Mouse (Mus musculus): ENCODE measurements around the gene Serp2. TPM values are rescaled to one million over a fixed set of nuclear protein-coding genes. Genes with fewer than 3 reads are reported as not detected.
"Not testable (repeated sequence)": the region's sequence is repeated elsewhere in the genome, so short reads cannot be mapped to it uniquely, and the experiment has no call there.

Gene Serp2
- total and polyA plus RNA-seq, 2 experiments from 2014 or later = 125 to 277 TPM

- Histone ChIP-seq H3K27ac (ENCODE audit: low read depth, low read length) (no peak overlapping the region), H3K27me3 (ENCODE audit: insufficient read depth, low read length) (no peaks in the 10 kb centered on the region), H3K4me3 (ENCODE audit: low read depth, low read length) (no peak overlapping the region), H3K4me1 (ENCODE audit: insufficient read depth) (peaks cover 4% of the 10 kb centered on the region; the same call in 1 of the 2 replicates), H3K9ac (no peak overlapping the region), H3K36me3 (ENCODE audit: insufficient read depth) (no peaks in the 10 kb centered on the region), H3K9me3 (ENCODE audit: low read length) (no peaks in the 10 kb centered on the region), H3K4me2 (ENCODE audit: low read depth) (no peak overlapping the region)
- ATAC-seq (no peak), DNase-seq (no peak)
- 72% methylated on average over 9 of the region's 9 CpGs for WGBS
- no peak for TF ChIP-seq CTCF (IDR thresholded peaks at IDR 0.05; ENCODE audit: low read depth)
These were observed 12.7 kb upstream of the Serp2 start for GRCm38 (mm10) chr14:76569271-76569961.

- Histone ChIP-seq H3K9me3 (ENCODE audit: low read length) (no peaks in the 10 kb centered on the region), H3K27ac (ENCODE audit: low read depth, low read length) (no peak overlapping the region), H3K9ac (no peak overlapping the region), H3K27me3 (ENCODE audit: insufficient read depth, low read length) (no peaks in the 10 kb centered on the region), H3K4me1 (ENCODE audit: insufficient read depth) (peaks cover 4% of the 10 kb centered on the region; the same call in 1 of the 2 replicates), H3K4me3 (ENCODE audit: low read depth, low read length) (no peak overlapping the region), H3K4me2 (ENCODE audit: low read depth) (no peak overlapping the region), H3K36me3 (ENCODE audit: insufficient read depth) (no peaks in the 10 kb centered on the region)
- no peak for TF ChIP-seq CTCF (IDR thresholded peaks at IDR 0.05; ENCODE audit: low read depth)
- no peak for ATAC-seq
- DNase-seq = no peak
- WGBS = 83% methylated on average over 9 of the region's 9 CpGs
These were observed 11.9 kb upstream of the Serp2 start for GRCm38 (mm10) chr14:76568548-76568947.

GRCm38 (mm10) chr14:76567280-76567679, 10.6 kb upstream of the Serp2 start:
- WGBS = 72% methylated on average over 1 of the region's 1 CpGs
- TF ChIP-seq CTCF (IDR thresholded peaks at IDR 0.05; ENCODE audit: low read depth) = no peak
- Histone ChIP-seq H3K27ac (ENCODE audit: low read depth, low read length) (no peak overlapping the region), H3K4me3 (ENCODE audit: low read depth, low read length) (no peak overlapping the region), H3K9ac (no peak overlapping the region), H3K4me2 (ENCODE audit: low read depth) (no peak overlapping the region), H3K36me3 (ENCODE audit: insufficient read depth) (no peaks in the 10 kb centered on the region), H3K4me1 (ENCODE audit: insufficient read depth) (peaks cover 4% of the 10 kb centered on the region; the same call in 1 of the 2 replicates), H3K27me3 (ENCODE audit: insufficient read depth, low read length) (no peaks in the 10 kb centered on the region), H3K9me3 (ENCODE audit: low read length) (no peaks in the 10 kb centered on the region)
- ATAC-seq = no peak
- DNase-seq = no peak

- Histone ChIP-seq H3K4me1 (ENCODE audit: insufficient read depth) (peaks cover 4% of the 10 kb centered on the region; the same call in 1 of the 2 replicates), H3K27ac (ENCODE audit: low read depth, low read length) (no peak overlapping the region), H3K9me3 (ENCODE audit: low read length) (no peaks in the 10 kb centered on the region), H3K9ac (no peak overlapping the region), H3K4me3 (ENCODE audit: low read depth, low read length) (no peak overlapping the region), H3K4me2 (ENCODE audit: low read depth) (no peak overlapping the region), H3K36me3 (ENCODE audit: insufficient read depth) (no peaks in the 10 kb centered on the region), H3K27me3 (ENCODE audit: insufficient read depth, low read length) (no peaks in the 10 kb centered on the region)
- 86% methylated on average over 8 of the region's 8 CpGs for WGBS
- no peak for TF ChIP-seq CTCF (IDR thresholded peaks at IDR 0.05; ENCODE audit: low read depth)
- ATAC-seq = no peak
- no peak for DNase-seq
These were observed 10.0 kb upstream of the Serp2 start for GRCm38 (mm10) chr14:76566711-76567110.

GRCm38 (mm10) chr14:76566193-76566592, 9.5 kb upstream of the Serp2 start:
- no peaks in the 10 kb centered on the region for H3K9me3 ChIP-seq (ENCODE audit: low read length)
- peaks cover 4% of the 10 kb centered on the region; the same call in 1 of the 2 replicates for H3K4me1 ChIP-seq (ENCODE audit: insufficient read depth)
- H3K27ac ChIP-seq (ENCODE audit: low read depth, low read length) = no peak overlapping the region
- TF ChIP-seq CTCF (IDR thresholded peaks at IDR 0.05; ENCODE audit: low read depth) = no peak
- 68% methylated on average over 4 of the region's 4 CpGs for WGBS
- no peak overlapping the region for H3K4me3 ChIP-seq (ENCODE audit: low read depth, low read length)
- H3K9ac ChIP-seq = no peak overlapping the region
- no peaks in the 10 kb centered on the region for H3K36me3 ChIP-seq (ENCODE audit: insufficient read depth)
- no peak overlapping the region for H3K4me2 ChIP-seq (ENCODE audit: low read depth)
- ATAC-seq (0 out of 2 replicates have a peak, but pooled peaks have one; percentile 12), DNase-seq (no peak)
- H3K27me3 ChIP-seq (ENCODE audit: insufficient read depth, low read length) = no peaks in the 10 kb centered on the region

- ATAC-seq = no peak
- H3K4me2 ChIP-seq (ENCODE audit: low read depth) = no peak overlapping the region
- H3K9ac ChIP-seq = no peak overlapping the region
- no peaks in the 10 kb centered on the region for H3K27me3 ChIP-seq (ENCODE audit: insufficient read depth, low read length)
- WGBS = 86% methylated on average over 2 of the region's 2 CpGs
- no peak for DNase-seq
- H3K4me1 ChIP-seq (ENCODE audit: insufficient read depth) = peaks cover 7% of the 10 kb centered on the region
- H3K9me3 ChIP-seq (ENCODE audit: low read length) = no peaks in the 10 kb centered on the region
- no peaks in the 10 kb centered on the region for H3K36me3 ChIP-seq (ENCODE audit: insufficient read depth)
- no peak overlapping the region for H3K4me3 ChIP-seq (ENCODE audit: low read depth, low read length)
- no peak for TF ChIP-seq CTCF (IDR thresholded peaks at IDR 0.05; ENCODE audit: low read depth)
- H3K27ac ChIP-seq (ENCODE audit: low read depth, low read length) = no peak overlapping the region
These were observed 2.5 kb upstream of the Serp2 start for GRCm38 (mm10) chr14:76559208-76559607.

- DNase-seq; H3K27me3 ChIP-seq (ENCODE audit: insufficient read depth, low read length); H3K4me2 ChIP-seq (ENCODE audit: low read depth); H3K36me3 ChIP-seq (ENCODE audit: insufficient read depth); H3K27ac ChIP-seq (ENCODE audit: low read depth, low read length); ATAC-seq; H3K4me1 ChIP-seq (ENCODE audit: insufficient read depth); H3K9ac ChIP-seq; H3K4me3 ChIP-seq (ENCODE audit: low read depth, low read length); H3K9me3 ChIP-seq (ENCODE audit: low read length): not testable (repeated sequence)
- WGBS = 57% methylated on average over 8 of the region's 8 CpGs
These were observed 1.5 kb upstream of the Serp2 start for GRCm38 (mm10) chr14:76558171-76558570.
